Mouse (Mus musculus): Measurements from ENCODE around the gene Plagl2. TPM values are rescaled to one million over a fixed set of nuclear protein-coding genes. Genes with fewer than 3 reads are reported as not detected.

Plagl2 gene
- polyA plus RNA-seq, 1 experiment from 2014 or later: 8.2 TPM

- no peak for ATAC-seq (replicated peaks; ENCODE audit: low FRiP score, low read depth)
- H3K27me3 ChIP-seq (ENCODE audit: insufficient read depth, low read length): no peaks in the 10 kb centered on the region
- H3K9me3 ChIP-seq (replicated peaks; ENCODE audit: low read length): no peaks in the 10 kb centered on the region
- H3K4me1 ChIP-seq (replicated peaks; ENCODE audit: insufficient read depth, low read length): no peaks in the 10 kb centered on the region
- H3K27ac ChIP-seq: no peak overlapping the region
- no peak overlapping the region for H3K4me3 ChIP-seq (replicated peaks; ENCODE audit: low read depth, low read length)
- no peaks in the 10 kb centered on the region for H3K36me3 ChIP-seq (ENCODE audit: insufficient read depth, low read length)
- WGBS: 79% methylated on average over 3 of the region's 3 CpGs
- DNase-seq (ENCODE audit: low spot score): no peak
- TF ChIP-seq CTCF (IDR thresholded peaks at IDR 0.05; ENCODE audit: low read depth): no peak
- no peak overlapping the region for H3K9ac ChIP-seq (ENCODE audit: low read depth, low read length)
- H3K4me2 ChIP-seq (ENCODE audit: low read length): no peak overlapping the region
Observed at GRCm38 (mm10) chr2:153218516-153218915, 22.7 kb downstream of the Plagl2 start.

GRCm38 (mm10) chr2:153217826-153218340 lies 23.3 kb downstream of the Plagl2 start:
- Histone ChIP-seq H3K27me3 (ENCODE audit: insufficient read depth, low read length) (no peaks in the 10 kb centered on the region), H3K4me2 (ENCODE audit: low read length) (no peak overlapping the region), H3K36me3 (ENCODE audit: insufficient read depth, low read length) (no peaks in the 10 kb centered on the region), H3K9me3 (replicated peaks; ENCODE audit: low read length) (no peaks in the 10 kb centered on the region), H3K4me1 (replicated peaks; ENCODE audit: insufficient read depth, low read length) (no peaks in the 10 kb centered on the region), H3K9ac (ENCODE audit: low read depth, low read length) (no peak overlapping the region), H3K27ac (no peak overlapping the region), H3K4me3 (replicated peaks; ENCODE audit: low read depth, low read length) (no peak overlapping the region)
- no peak for TF ChIP-seq CTCF (IDR thresholded peaks at IDR 0.05; ENCODE audit: low read depth)
- DNase-seq (ENCODE audit: low spot score) (no peak), ATAC-seq (replicated peaks; ENCODE audit: low FRiP score, low read depth) (no peak)
- WGBS: 81% methylated on average over 10 of the region's 10 CpGs

GRCm38 (mm10) chr2:153215421-153215820 lies 25.8 kb downstream of the Plagl2 start:
- Histone ChIP-seq H3K9ac (ENCODE audit: low read depth, low read length) (no peak overlapping the region), H3K4me3 (replicated peaks; ENCODE audit: low read depth, low read length) (no peak overlapping the region), H3K36me3 (ENCODE audit: insufficient read depth, low read length) (no peaks in the 10 kb centered on the region), H3K27ac (no peak overlapping the region), H3K27me3 (ENCODE audit: insufficient read depth, low read length) (no peaks in the 10 kb centered on the region), H3K4me2 (ENCODE audit: low read length) (no peak overlapping the region), H3K9me3 (replicated peaks; ENCODE audit: low read length) (no peaks in the 10 kb centered on the region), H3K4me1 (replicated peaks; ENCODE audit: insufficient read depth, low read length) (no peaks in the 10 kb centered on the region)
- WGBS: 79% methylated on average over 4 of the region's 4 CpGs
- no peak for ATAC-seq (replicated peaks; ENCODE audit: low FRiP score, low read depth)
- DNase-seq (ENCODE audit: low spot score): no peak
- no peak for TF ChIP-seq CTCF (IDR thresholded peaks at IDR 0.05; ENCODE audit: low read depth)

GRCm38 (mm10) chr2:153214771-153215259 lies 26.4 kb downstream of the Plagl2 start:
- peak; percentile 10 for DNase-seq (ENCODE audit: low spot score)
- Histone ChIP-seq H3K4me2 (ENCODE audit: low read length) (no peak overlapping the region), H3K4me1 (replicated peaks; ENCODE audit: insufficient read depth, low read length) (no peaks in the 10 kb centered on the region), H3K4me3 (replicated peaks; ENCODE audit: low read depth, low read length) (no peak overlapping the region), H3K36me3 (ENCODE audit: insufficient read depth, low read length) (peaks cover 4% of the 10 kb centered on the region; the same call in 1 of the 2 replicates), H3K27me3 (ENCODE audit: insufficient read depth, low read length) (no peaks in the 10 kb centered on the region), H3K27ac (no peak overlapping the region), H3K9me3 (replicated peaks; ENCODE audit: low read length) (no peaks in the 10 kb centered on the region), H3K9ac (ENCODE audit: low read depth, low read length) (no peak overlapping the region)
- TF ChIP-seq CTCF (IDR thresholded peaks at IDR 0.05; ENCODE audit: low read depth): no peak
- 54% methylated on average over 6 of the region's 6 CpGs for WGBS
- ATAC-seq (replicated peaks; ENCODE audit: low FRiP score, low read depth): no peak

GRCm38 (mm10) chr2:153213351-153213750 lies 27.9 kb downstream of the Plagl2 start:
- Histone ChIP-seq H3K36me3 (ENCODE audit: insufficient read depth, low read length) (peaks cover 12% of the 10 kb centered on the region; the same call in 1 of the 2 replicates), H3K9ac (ENCODE audit: low read depth, low read length) (no peak overlapping the region), H3K4me3 (replicated peaks; ENCODE audit: low read depth, low read length) (no peak overlapping the region), H3K27me3 (ENCODE audit: insufficient read depth, low read length) (no peaks in the 10 kb centered on the region), H3K4me1 (replicated peaks; ENCODE audit: insufficient read depth, low read length) (no peaks in the 10 kb centered on the region), H3K4me2 (ENCODE audit: low read length) (no peak overlapping the region), H3K9me3 (replicated peaks; ENCODE audit: low read length) (no peaks in the 10 kb centered on the region), H3K27ac (no peak overlapping the region)
- ATAC-seq (replicated peaks; ENCODE audit: low FRiP score, low read depth) (no peak), DNase-seq (ENCODE audit: low spot score) (no peak)
- no peak for TF ChIP-seq CTCF (IDR thresholded peaks at IDR 0.05; ENCODE audit: low read depth)
- WGBS: 78% methylated on average over 4 of the region's 4 CpGs

- TF ChIP-seq CTCF (IDR thresholded peaks at IDR 0.05; ENCODE audit: low read depth): no peak
- Histone ChIP-seq H3K4me2 (ENCODE audit: low read length) (no peak overlapping the region), H3K4me1 (replicated peaks; ENCODE audit: insufficient read depth, low read length) (no peaks in the 10 kb centered on the region), H3K27ac (no peak overlapping the region), H3K27me3 (ENCODE audit: insufficient read depth, low read length) (no peaks in the 10 kb centered on the region), H3K4me3 (replicated peaks; ENCODE audit: low read depth, low read length) (no peak overlapping the region), H3K36me3 (ENCODE audit: insufficient read depth, low read length) (peaks cover 26% of the 10 kb centered on the region; the same call in 1 of the 2 replicates), H3K9me3 (replicated peaks; ENCODE audit: low read length) (no peaks in the 10 kb centered on the region), H3K9ac (ENCODE audit: low read depth, low read length) (no peak overlapping the region)
- DNase-seq (ENCODE audit: low spot score) (no peak), ATAC-seq (replicated peaks; ENCODE audit: low FRiP score, low read depth) (no peak)
- 93% methylated on average over 5 of the region's 5 CpGs for WGBS
Observed at GRCm38 (mm10) chr2:153211451-153211850, 29.8 kb downstream of the Plagl2 start.

- H3K9me3 ChIP-seq (replicated peaks; ENCODE audit: low read length): no peaks in the 10 kb centered on the region
- no peak overlapping the region for H3K4me2 ChIP-seq (ENCODE audit: low read length)
- no peak overlapping the region for H3K4me3 ChIP-seq (replicated peaks; ENCODE audit: low read depth, low read length)
- no peak overlapping the region for H3K27ac ChIP-seq
- peaks cover 32% of the 10 kb centered on the region; the same call in 1 of the 2 replicates for H3K36me3 ChIP-seq (ENCODE audit: insufficient read depth, low read length)
- no peak for DNase-seq (ENCODE audit: low spot score)
- 79% methylated on average over 5 of the region's 5 CpGs for WGBS
- no peaks in the 10 kb centered on the region for H3K4me1 ChIP-seq (replicated peaks; ENCODE audit: insufficient read depth, low read length)
- TF ChIP-seq CTCF (IDR thresholded peaks at IDR 0.05; ENCODE audit: low read depth): no peak
- ATAC-seq (replicated peaks; ENCODE audit: low FRiP score, low read depth): no peak
- H3K27me3 ChIP-seq (ENCODE audit: insufficient read depth, low read length): no peaks in the 10 kb centered on the region
- no peak overlapping the region for H3K9ac ChIP-seq (ENCODE audit: low read depth, low read length)
Observed at GRCm38 (mm10) chr2:153209286-153209685, 31.9 kb downstream of the Plagl2 start.
